Mouse (Mus musculus) thymus, postnatal 4 days (tissue): ENCODE data around the gene Spock2.
A peak's percentile ranks its signal among the peaks of the same experiment; 100 is the strongest.

Experiments
- DNase-seq: peaks from one replicate; pipeline ENCODE4 v3.0.0; 2021

The Spock2 gene

DNA sequence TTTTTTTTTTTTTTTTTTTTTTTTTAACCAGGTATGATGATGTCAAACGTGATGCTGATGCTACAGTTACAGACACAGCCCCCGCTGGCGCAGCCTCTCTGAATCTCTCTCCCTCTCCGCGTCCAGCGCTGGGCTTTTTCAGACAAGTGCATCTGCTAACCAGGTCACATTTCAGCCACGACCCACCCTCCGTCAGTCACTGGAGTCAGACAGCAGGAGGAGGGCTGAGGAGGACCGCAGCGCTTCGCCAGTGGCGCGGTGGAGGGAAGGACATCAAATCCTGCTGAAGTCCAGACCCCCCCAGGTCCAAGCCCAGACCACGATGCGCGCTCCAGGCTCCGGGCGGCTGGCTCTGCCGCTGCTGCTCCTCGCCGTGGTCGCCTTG is at the start of gene Spock2:
Gene Spock2 (plus strand): TSS at position 74 of the 385 bp plus-strand sequence.
- DNase-seq, result peak; percentile 46

DNA sequence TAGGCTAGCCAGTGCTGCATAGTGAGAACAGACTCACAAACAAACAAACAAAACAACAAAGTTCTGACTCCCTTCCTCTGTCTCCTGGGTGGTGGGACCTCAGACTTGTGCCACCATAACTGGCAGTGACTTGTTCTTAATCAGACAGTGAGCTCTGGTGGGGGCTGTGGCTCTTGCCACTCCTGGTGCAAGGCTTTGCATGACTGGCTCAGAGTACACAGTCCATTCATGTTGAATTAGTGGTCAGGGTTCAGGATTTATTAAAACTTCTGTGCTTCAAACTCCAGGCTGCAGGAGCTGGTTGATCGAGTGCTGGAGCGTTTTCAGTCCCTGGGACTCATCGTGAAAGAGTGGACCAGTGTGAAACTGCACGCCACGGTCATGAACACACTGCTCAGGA is 43.8 kb upstream of the Spock2 start:
- no peak for DNase-seq

DNA sequence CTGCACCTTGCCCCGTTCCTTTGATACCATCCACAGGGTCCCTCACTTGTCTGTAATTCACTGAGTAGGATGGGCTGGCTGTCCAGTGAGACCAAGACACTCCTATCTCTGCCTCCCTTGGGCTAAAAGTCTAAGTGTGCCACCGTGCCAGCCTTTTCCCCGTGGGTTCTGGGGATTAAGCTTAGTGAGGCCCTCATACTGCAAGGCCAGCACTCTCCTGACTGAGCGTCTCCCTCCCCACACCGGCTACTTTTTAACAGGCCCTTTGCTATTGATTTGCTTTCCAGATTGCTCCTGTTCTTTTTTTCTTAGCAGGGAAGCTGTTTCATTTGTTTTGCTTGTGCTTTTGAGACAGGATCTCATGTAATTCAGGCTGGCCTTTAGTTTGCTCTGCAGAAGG is 43.1 kb upstream of the Spock2 start:
- DNase-seq, result no peak

DNA sequence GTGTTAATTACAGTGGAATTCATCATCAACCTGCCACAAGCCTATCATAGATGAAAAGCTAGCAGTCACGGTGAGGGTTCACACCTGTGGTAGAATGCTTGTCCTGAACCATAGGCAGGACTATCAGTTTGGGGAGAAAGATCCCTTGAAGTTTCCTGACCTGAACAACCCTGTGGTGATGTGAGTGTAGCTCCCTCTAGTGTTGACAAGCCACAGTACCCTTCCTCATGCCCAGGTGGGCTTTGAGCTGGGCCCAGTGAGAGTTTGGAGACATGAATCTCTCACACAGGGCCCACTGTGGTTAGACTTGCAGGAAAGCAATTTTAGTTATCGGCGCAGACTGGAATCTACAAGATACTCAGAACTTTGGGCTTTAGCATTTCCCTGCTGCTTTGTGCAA is 39.5 kb upstream of the Spock2 start:
- DNase-seq, result peak; percentile 64

DNA sequence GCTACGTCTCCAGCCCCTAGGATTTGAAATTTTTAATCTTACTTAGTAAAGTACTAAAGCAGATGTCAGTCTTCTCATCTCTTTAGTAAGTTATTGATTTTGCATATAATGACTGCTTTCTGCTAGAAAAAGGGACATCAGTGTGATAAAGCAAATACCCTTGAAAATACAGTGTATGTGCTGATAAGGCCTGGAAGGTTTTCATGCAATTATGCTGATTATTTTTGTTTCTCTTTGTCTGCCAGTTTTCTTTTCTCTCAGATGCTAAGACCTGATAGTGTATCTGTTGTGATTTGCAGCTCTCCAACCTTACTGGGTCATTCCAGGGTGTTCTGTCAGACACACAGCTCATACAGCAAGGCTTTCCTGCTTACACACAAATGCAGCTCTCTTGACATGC is 30.9 kb upstream of the Spock2 start:
- DNase-seq, result no peak

DNA sequence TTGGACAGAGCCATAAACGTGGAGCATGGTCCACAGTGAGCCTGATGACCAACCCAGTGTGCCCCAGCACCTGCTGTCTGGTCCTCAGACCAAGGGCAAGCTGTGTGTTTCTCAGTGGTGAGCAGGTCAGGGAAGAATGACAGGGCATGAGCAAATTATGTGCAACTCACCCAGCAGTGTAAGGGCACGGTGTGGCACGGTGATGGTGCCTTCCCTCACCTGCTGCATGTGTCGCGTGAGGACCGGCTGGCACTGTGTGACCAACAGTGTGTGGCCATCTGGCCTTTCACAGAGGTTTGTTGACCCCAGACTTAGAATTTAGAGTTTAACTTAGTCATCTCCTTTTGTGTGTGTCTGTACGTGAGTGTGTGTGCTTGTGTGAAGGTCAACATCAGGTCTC is 28.8 kb upstream of the Spock2 start:
- DNase-seq, result no peak

DNA sequence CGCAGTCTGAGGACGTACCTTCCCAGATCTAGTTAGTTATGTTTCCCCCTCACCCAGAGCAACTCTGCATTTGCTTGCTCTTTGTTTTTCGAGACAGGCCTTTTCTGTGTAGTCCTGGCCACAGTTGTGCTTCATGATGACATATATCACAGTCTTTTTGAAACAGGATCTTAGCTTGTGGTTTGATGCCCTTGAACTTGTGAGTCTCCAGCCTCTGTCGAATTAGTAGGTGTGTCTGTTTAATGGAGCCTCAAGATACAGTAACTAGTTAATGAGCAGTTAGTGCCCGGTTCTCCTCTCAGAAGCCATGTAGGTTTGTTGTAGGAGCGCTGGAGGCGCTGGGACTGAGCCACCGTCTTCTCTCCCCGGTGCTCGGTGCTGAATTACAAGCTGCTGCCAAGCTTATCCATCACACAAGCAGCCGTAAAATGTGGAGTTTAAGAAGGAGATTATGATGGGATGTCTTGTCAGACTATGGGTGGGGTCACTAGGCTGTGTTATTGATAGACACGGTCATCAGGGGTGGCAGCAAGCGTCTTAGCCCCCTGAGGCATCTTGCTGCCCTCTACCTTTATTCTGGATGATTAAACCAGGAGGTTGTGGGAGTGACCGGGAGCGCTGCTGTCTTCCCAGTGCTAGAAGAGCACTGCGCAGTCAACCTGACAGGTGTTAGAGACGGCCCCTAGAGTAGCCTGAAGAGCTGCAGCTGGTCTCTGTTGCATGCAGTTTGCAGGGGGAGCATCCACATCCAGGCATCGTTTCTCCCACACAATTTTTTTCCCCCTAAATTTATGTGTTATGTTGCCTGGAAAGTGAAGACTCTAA is 28.1 kb upstream of the Spock2 start:
- no peak for DNase-seq

DNA sequence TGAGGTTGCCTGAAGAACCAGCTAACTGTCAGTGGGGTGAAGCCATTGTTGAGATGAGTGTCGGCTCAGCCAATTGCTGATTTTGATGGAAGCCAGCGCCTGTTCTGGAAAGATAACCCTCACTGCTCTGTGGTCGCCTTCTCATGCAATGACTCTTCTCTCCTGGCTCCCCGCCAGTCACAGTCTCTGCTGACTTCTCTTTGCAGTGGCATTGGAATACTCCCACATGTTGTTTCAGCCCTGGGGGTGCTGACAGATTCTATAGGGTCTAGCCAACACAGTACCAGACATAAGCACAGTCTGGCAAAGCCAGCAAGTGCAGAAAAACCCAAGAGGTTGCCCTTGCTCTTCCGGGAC is 27.5 kb upstream of the Spock2 start:
- DNase-seq, result no peak

DNA sequence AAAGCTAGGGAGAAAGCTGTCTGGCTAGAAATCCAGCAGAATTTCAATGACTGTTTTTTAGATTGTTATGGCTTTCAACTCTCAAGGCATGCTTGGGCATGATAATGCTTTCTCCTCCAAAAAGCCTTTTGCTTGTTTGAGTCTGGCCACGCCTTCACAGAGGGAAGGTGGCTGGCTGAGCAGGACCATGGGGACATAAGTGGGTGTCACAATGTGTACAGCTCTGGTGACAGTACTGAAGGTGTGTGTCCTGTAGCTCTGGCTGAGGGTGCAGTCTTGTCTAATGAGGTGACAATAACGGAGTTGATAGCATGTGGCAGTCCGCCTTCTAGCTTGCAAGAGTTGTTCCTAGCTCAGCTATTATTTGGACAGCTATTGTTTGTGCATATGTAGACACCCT is 25.8 kb upstream of the Spock2 start:
- no peak for DNase-seq

DNA sequence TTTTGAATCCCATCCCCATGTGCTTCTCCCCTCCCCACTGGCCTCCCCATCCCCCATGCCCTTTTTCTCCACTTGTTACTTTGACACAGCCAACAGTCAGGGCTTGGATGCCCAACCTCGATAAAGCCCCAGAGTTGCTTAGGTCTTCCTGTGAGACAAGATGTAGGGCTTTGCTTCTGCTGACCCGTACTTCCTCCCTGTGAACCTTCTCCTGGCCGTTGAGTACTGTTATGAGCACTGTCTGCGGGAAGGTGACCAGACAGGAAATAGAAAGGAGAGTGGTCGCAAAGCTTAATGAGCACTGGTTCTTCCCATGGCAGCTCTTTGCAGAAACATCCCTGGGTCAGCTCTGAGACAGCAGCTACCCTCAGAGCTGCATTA is 25.4 kb upstream of the Spock2 start:
- no peak for DNase-seq

DNA sequence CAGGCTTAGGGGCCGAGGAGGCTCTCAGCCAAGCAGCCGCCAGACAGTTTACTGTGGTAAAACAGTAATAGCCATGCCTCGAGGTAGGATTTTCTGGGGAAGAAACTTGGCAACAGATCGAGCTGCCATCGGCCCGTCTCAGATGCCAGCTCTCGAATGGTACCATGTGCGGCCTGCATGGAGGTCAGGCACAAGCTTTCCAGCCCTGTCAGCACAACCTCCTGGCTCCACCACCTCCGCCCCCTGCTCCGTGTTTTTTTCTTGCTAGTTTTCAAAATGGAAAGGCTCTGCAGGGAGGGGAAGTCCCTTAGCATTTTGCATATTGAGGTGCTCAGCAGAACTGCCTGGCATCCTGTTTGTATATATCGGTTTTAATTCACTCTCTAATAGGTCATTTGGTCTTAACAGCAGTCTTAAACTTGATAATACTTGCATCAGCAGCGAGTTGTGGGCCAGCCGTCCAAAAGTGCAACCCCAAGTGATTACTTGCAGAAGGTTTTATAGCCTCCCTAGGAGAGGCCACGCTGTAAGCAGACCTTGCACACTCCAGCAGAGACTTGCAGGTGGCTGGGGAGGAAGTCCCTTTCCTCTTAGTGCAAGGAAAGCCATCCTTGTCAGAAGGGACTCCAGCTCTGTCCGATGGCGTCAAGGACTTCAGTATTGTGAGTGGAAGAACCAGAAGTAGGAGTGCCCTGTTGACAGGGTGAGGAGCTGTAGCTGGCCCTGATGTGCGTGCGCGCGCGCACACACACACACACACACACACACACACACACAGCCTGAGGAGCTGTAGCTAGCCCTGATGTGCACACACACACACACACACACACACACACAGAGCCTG is 24.8 kb upstream of the Spock2 start:
- peak; percentile 50 for DNase-seq

DNA sequence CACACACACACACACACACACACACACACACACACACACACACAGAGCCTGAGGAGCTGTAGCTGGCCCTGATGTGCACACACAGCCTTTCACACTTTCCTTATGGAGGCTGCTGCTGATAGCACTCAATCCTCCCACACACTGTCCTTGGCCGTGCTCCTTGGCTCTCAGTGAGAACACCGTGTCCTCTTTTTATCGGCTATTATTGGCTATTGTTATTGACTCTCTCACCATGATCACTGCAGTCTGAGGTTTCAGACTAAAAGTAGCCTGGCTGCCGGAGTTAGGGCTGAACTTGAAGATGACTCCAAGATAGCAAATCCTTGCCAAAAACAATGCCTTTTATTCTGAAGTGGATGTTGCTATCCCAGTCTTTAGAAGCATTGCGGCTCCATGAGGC is 24.1 kb upstream of the Spock2 start:
- no peak for DNase-seq

DNA sequence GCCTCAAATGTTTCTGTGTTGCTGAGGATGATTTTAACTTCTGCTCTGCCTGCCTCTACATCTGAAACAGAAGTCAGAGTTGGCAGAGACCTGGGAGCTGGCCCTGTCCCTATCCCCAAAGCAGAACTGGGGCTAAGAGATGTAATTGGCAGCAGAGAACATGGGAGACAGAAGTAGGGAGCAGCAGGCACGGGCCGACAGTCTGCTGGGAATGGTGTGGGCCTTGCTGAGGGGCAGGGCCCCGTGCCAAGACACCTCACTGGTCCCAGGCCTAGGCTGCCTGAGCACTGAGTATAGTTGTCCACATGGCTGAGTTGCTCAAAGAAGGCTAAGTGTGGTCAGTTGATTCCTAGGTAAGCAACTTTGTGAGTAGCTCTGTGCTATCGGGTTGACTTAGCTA is 22.0 kb upstream of the Spock2 start:
- no peak for DNase-seq

DNA sequence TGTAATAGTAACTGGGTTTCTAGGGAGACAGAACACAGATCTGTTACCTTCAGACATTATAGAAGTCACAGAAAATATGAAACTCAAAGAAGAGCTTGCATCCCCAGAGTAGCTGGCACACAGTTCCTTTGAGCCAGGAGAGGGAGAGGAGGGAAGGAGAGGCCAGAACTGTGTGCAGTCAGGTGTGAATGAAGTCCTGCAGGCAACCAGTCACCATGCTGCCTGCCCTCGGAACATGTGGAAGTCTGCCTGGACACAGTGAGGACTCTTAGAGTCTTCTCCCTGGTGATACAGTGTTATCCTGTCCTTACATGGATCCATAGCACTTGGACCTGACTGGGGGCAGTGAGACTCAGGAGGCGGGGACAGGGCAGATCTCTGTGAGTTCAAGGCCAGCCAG is 13.7 kb upstream of the Spock2 start:
- no peak for DNase-seq

DNA sequence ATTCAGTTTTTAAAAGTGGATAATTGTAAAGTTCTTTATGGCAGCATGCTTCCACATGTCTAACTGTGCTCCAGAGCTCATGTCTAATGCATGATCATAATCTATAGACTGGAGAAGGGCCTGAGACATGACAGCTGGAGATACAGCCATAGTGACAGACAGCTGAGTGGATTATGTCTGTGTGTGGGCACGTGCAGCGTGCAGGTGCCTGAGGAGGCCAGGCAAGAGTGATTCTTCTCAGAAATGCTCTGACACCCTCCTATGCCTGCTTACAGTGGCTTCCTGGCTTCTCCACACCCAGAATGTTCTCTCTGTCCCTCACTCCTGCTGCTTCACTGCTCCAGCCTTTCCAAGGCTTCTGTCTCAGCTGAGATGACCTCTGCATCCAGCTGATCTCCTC is 12.3 kb upstream of the Spock2 start:
- DNase-seq, result peak; percentile 56

DNA sequence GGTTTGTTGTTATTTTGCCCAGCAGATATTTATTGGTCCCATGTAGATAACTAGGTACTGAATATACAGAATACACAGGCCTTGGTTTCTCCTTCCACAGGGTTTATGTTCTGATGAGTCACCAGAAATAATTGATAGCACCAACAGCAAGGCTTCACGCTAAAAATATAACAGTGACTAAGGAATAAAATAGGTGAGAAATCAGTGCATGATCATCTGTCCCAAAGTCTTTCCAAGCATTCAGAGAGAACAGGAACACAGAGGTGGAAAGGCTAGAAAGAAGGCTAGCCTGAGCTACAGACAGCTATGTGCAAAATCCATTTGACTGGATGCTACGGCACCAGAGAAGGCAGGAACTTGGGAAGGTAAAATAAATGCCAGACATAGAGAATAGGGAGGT is 10.5 kb upstream of the Spock2 start:
- DNase-seq, result no peak

DNA sequence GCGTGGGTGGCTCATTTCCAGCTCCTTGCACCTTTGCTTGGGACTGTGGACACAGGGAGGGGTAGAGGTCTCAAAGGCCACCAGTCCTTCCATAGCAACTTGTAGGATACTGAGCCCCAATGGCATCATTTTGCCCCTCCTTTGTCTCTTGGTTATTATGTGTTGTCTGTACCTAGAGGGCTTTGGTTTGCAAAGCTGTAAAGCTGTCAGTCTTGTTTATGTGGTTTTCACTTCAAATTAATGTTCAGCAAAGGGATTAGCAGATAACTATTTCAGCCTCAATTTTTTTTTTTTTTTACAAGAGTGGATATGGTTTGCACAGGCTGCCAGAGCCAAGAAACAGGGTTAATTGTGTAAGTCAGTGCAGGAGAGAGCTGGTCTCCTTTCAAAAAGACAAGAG is 9.7 kb upstream of the Spock2 start:
- DNase-seq, result no peak

DNA sequence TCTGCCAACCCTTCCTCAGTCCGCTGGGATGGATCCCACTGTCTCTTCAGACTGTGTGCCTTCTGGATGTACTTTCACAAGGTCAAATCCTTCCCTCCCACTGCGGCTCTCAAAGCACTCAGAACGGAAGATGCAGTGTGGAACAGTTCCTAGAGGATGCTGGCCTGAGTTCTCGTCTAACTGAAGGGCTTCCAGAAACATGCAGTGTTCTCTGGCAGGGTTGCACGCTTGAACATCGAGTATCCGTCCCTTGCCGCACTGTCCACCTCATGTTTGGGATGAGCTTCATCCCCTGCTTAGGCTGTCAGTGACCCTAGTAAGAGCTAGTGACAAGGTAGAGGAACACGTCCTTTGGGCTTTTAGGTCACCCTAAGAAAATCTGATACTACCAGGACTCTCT is 8.9 kb upstream of the Spock2 start:
- no peak for DNase-seq

DNA sequence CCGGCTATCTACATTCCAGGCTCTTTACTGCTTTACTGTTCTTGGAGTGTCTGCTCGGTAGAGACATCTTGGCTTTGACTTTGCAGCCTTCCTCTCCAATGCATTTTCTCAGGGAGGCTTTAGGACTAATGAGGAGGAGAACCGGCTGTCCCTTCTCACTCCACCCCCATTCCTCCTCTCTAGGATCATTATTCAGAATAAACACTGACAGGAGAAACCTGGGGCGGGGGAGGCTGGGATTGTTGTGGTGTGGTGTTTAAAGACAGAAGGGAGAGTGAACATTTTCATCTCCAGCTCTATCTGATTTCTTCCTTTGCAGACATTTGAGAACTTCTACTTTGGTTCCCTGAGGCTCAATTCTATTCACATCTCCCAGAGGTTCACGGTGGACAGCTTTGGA is 8.2 kb upstream of the Spock2 start:
- no peak for DNase-seq

DNA sequence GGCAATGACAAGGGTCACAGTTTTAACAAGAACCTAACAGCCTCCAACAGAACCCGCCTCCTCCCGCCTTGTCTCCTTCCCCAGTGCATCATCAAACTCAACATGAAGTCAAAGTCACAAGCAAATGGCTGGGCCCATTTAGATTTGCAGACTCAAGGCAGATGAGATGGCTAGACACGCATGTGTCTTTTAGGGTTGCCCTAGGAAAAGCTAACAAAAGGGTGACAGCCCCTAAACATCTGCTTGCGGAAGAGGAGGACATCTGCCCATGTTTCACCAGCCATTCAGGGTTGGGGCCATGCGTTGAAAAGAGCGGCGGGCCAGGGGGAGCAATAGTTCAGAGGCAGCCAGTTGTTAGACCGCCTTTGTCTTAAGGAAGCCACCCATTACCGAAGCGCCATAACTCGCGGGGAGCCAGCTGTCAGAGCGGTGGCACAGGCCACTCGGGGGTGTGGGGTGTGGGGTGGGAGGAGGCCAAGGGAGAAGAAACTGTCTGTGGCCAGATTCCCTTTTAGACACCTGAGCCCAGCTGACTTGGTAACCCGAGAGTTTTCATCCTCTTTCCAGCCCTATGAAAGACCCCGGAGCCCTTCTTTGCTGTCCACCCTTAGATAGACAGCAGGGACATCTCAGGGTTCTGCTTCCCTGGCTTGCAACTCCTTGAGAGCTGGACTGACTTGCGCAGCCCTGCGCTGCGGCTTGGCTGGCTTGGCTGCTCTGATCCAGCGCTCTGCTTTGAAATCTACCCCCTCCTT is 451 bp upstream of the Spock2 start:
- DNase-seq, result peak; percentile 34

DNA sequence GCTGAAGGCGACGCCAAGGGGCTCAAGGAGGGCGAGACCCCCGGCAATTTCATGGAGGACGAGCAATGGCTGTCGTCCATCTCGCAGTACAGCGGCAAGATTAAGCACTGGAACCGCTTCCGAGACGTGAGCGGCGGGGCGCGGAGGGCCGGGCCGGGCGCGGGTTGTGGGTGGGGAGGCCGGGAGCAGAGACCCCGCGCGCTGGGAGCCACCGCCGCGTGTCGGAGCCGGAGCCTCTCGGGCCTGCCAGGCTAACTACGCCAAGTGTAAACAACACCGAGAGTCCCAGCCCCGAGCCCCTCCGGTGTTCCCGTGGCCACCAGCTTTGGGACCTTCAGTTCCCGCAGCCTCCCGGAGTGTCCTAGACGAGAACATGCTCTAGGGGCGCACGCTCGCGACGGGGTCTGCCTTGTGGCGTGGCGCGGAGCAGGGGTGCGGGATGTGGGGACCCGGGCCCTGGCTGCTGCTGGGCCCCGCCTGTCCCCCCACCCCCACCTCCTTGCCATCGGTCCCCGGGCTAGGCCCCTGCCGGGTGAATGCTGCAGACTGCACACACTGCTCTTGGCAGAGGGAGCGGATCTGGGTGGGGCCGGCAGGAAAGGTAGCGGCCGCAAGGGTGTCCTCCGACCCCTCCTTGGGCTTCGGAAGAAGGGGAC is 640 bp downstream of the Spock2 start:
- DNase-seq, result peak; percentile 74

DNA sequence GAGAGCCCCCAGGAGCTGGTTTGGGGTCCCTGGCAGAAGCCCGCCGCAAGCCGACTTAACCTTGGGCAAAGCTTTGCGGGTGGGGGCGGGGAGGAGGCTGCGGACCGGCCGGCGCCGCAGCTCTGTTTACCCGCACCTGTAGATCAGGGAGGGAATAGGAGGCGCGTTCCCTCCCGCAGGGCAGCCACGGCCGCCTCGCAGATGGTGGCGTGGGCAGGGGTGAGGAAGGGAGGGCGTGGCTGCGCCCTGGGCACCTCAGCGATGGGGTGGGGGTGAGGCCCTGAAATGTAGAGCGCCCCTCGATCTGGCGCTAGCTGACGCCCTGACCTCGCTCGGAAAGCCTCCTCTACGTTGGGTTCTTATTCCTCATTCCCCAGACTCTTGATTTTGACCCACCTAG is 1.4 kb downstream of the Spock2 start:
- DNase-seq, result peak; percentile 36
